Mouse (Mus musculus) erythroblast, embryonic 14.5 days (primary cell): ENCODE results near the gene Gm1123.

Source experiments
- GATA1 ChIP-seq: IDR thresholded peaks from 2 replicates; pipeline ENCODE4 v1.6.1; 2012; ENCODE audit warnings: low read length, inconsistent platforms, mixed read lengths
- TAL1 ChIP-seq: IDR thresholded peaks from 3 replicates; pipeline ENCODE4 v1.6.1; 2012; ENCODE audit warnings: low read length, inconsistent platforms, mixed read lengths

GRCm38 (mm10) chr9:98960348-98960747 lies 75.2 kb downstream of the Gm1123 start:
- no peak for TF ChIP-seq TAL1
- TF ChIP-seq GATA1: no peak
